Mouse (Mus musculus): ENCODE data around the gene Arid1b.

DNA sequence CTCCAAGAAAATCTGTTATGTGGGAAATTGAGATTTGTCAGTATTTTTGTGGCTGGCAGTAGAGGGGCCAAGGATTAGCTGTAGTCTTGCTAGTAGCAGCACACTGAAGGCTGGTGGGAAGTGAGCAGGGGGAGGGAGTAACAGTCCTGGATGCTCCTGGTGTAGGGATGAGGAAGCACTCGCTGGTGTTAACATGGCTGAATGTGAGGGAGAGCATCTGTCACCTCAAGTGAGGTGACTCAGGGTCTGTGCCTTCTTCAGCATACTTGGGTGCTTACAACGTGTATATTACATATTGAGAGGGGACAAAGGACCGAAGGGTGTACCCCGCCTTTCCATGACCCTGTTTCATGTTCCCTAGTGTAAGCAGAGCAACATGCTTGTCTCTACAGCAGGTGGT lies 170.7 kb downstream of the Arid1b start:
- TF ChIP-seq CTCF (IDR thresholded peaks at IDR 0.05; ENCODE audit: extremely low read depth, insufficient read length, insufficient replicate concordance, low read depth, low read length) (no peak), POLR2A (IDR thresholded peaks at IDR 0.05; ENCODE audit: low read depth, low read length) (no peak)

Measured in small intestine, adult 2 months (tissue).